ENCODE assay signal across 8 mouse cellular contexts in genomic region chr6:125084424-125084823, GRCm38 (mm10). TPM values are rescaled to one million over a fixed set of nuclear protein-coding genes. Genes with fewer than 3 reads are reported as not detected.
DNase-seq lines count a peak whose midpoint lies in the region; ATAC-seq and TF ChIP-seq lines count a peak whose summit lies in the region.

No protein-coding gene starts in this region.

- peak; percentile 87 for TF ChIP-seq CTCF in cortical plate, adult 2 months (IDR thresholded peaks at IDR 0.05; ENCODE audit: extremely low read depth, insufficient read depth, low read length)

- peaks cover 22% of the 10 kb centered on the region for H3K27me3 ChIP-seq in hindbrain, embryonic 10.5 days (ENCODE audit: insufficient read depth, poor library complexity, severe bottlenecking)
- no peaks in the 10 kb centered on the region for H3K27me3 ChIP-seq in hindbrain, embryonic 12.5 days
- H3K27me3 ChIP-seq in lung, embryonic 16.5 days (ENCODE audit: control insufficient read depth, insufficient read depth, low read depth, low read length) = no peaks in the 10 kb centered on the region

- H3K4me1 ChIP-seq in hindbrain, embryonic 10.5 days (replicated peaks) = peaks cover 40% of the 10 kb centered on the region
- peaks cover 19% of the 10 kb centered on the region for H3K4me1 ChIP-seq in hindbrain, embryonic 12.5 days
- peaks cover 3% of the 10 kb centered on the region for H3K4me1 ChIP-seq in cortical plate, adult 2 months (ENCODE audit: control insufficient read depth, insufficient read depth, low read length)
- peaks cover 11% of the 10 kb centered on the region for H3K4me1 ChIP-seq in lung, embryonic 16.5 days (replicated peaks; ENCODE audit: control insufficient read depth, insufficient read depth, low read length)

- no peak overlapping the region for H3K9ac ChIP-seq in hindbrain, embryonic 12.5 days
- no peak overlapping the region for H3K9ac ChIP-seq in lung, embryonic 16.5 days (ENCODE audit: low read length)

- ATAC-seq in hindbrain, embryonic 12.5 days (ENCODE audit: low FRiP score) = no peak
- ATAC-seq in lung, embryonic 16.5 days (ENCODE audit: low read depth) = peak; percentile 8

- peak overlapping the region; percentile 73; the same call in 1 of the 2 replicates for H3K27ac ChIP-seq in hindbrain, embryonic 10.5 days
- H3K27ac ChIP-seq in hindbrain, embryonic 12.5 days = no peak overlapping the region
- H3K27ac ChIP-seq in cortical plate, adult 2 months (ENCODE audit: insufficient read depth, low read length) = no peak overlapping the region
- H3K27ac ChIP-seq in lung, embryonic 16.5 days (ENCODE audit: low read length) = no peak overlapping the region

- TF ChIP-seq POLR2A in cortical plate, adult 2 months (IDR thresholded peaks at IDR 0.05; ENCODE audit: extremely low read depth, insufficient read depth, low read length) = no peak

- WGBS in hindbrain, embryonic 10.5 days = 6% methylated on average over 4 of the region's 4 CpGs
- 6% methylated on average over 4 of the region's 4 CpGs for WGBS in hindbrain, embryonic 12.5 days
- WGBS in lung, embryonic 16.5 days = 3% methylated on average over 4 of the region's 4 CpGs

- H3K4me3 ChIP-seq in hindbrain, embryonic 10.5 days = no peak overlapping the region
- no peak overlapping the region for H3K4me3 ChIP-seq in hindbrain, embryonic 12.5 days
- no peak overlapping the region for H3K4me3 ChIP-seq in cortical plate, adult 2 months (ENCODE audit: insufficient read depth, low read length)
- no peak overlapping the region for H3K4me3 ChIP-seq in lung, embryonic 16.5 days (ENCODE audit: low read length)

- no peak overlapping the region for H3K4me2 ChIP-seq in hindbrain, embryonic 12.5 days (replicated peaks)
- no peak overlapping the region for H3K4me2 ChIP-seq in lung, embryonic 16.5 days (ENCODE audit: low read depth, low read length)

- H3K36me3 ChIP-seq in hindbrain, embryonic 10.5 days = no peaks in the 10 kb centered on the region
- H3K36me3 ChIP-seq in hindbrain, embryonic 12.5 days = no peaks in the 10 kb centered on the region
- no peaks in the 10 kb centered on the region for H3K36me3 ChIP-seq in lung, embryonic 16.5 days (ENCODE audit: control insufficient read depth, insufficient read depth, low read length)

- no peaks in the 10 kb centered on the region for H3K9me3 ChIP-seq in hindbrain, embryonic 10.5 days
- no peaks in the 10 kb centered on the region for H3K9me3 ChIP-seq in hindbrain, embryonic 12.5 days (replicated peaks)
- H3K9me3 ChIP-seq in lung, embryonic 16.5 days (ENCODE audit: control insufficient read depth, low read length) = no peaks in the 10 kb centered on the region

- DNase-seq in hindbrain, embryonic 10.5 days (ENCODE audit: low spot score) = peak; percentile 67
- peak; percentile 65 for DNase-seq in MEL-GATA-1-ER (ENCODE audit: extremely low read depth, low read depth)
- peak; percentile 68 for DNase-seq in heart, adult 8-10 months (ENCODE audit: low spot score)
- DNase-seq in kidney, postnatal 14 days = peak; percentile 79
- DNase-seq in spleen, postnatal 36 days (ENCODE audit: low spot score in 2 of 2) = peak; percentile 64 to 66

RNA-seq across cellular contexts. Expression of gene Chd4, which starts 11.4 kb away (rescaled TPM):
- 95.7 and 97.6 TPM in 2 replicates for polyA plus RNA-seq in hindbrain, embryonic 10.5 days (2016; fragmentation: Nextera tagmentation; extraction: Ambion mirVana)
- 131 and 133 TPM in 2 replicates for polyA plus RNA-seq in hindbrain, embryonic 12.5 days (2016; fragmentation: Nextera tagmentation; extraction: Ambion mirVana)
- polyA plus RNA-seq in cortical plate, adult 2 months (2012; rRNA removed) = 79.0 and 80.7 TPM in 2 replicates
- 100 to 1,000 TPM; 100 to 126 (median 113) TPM for total RNA-seq in heart, adult 8-10 months (2022)
- polyA plus RNA-seq in lung, embryonic 16.5 days (2015; fragmentation: Nextera tagmentation; extraction: Ambion mirVana) = 58.2 and 59.4 TPM in 2 replicates

RNA-seq across cellular contexts. Expression of gene Lpar5, which starts 16.7 kb away (rescaled TPM):
- 0.10 TPM in 1 of 2 replicates, not detected in the other for polyA plus RNA-seq in hindbrain, embryonic 10.5 days (2016; fragmentation: Nextera tagmentation; extraction: Ambion mirVana)
- polyA plus RNA-seq in hindbrain, embryonic 12.5 days (2016; fragmentation: Nextera tagmentation; extraction: Ambion mirVana) = 0.33 and 0.40 TPM in 2 replicates
- 1.0 and 1.3 TPM in 2 replicates for polyA plus RNA-seq in cortical plate, adult 2 months (2012; rRNA removed)
- 1 to 10 TPM in 1 of 4 experiments, not detected in 3; 1.6 TPM for total RNA-seq in heart, adult 8-10 months (2022)
- 0.45 and 0.49 TPM in 2 replicates for polyA plus RNA-seq in lung, embryonic 16.5 days (2015; fragmentation: Nextera tagmentation; extraction: Ambion mirVana)

RNA-seq across cellular contexts. Expression of gene Acrbp, which starts 34.9 kb away (rescaled TPM):
- 13.1 and 15.5 TPM in 2 replicates for polyA plus RNA-seq in hindbrain, embryonic 10.5 days (2016; fragmentation: Nextera tagmentation; extraction: Ambion mirVana)
- 16.0 and 18.3 TPM in 2 replicates for polyA plus RNA-seq in hindbrain, embryonic 12.5 days (2016; fragmentation: Nextera tagmentation; extraction: Ambion mirVana)
- 17.3 and 19.4 TPM in 2 replicates for polyA plus RNA-seq in cortical plate, adult 2 months (2012; rRNA removed)
- 1 to 10 TPM; 1.5 to 2.6 (median 2.2) TPM for total RNA-seq in heart, adult 8-10 months (2022)
- polyA plus RNA-seq in lung, embryonic 16.5 days (2015; fragmentation: Nextera tagmentation; extraction: Ambion mirVana) = 12.9 and 16.4 TPM in 2 replicates

RNA-seq across cellular contexts. Expression of gene Ing4, which starts 44.9 kb away (rescaled TPM):
- 125 and 153 TPM in 2 replicates for polyA plus RNA-seq in hindbrain, embryonic 10.5 days (2016; fragmentation: Nextera tagmentation; extraction: Ambion mirVana)
- 151 and 159 TPM in 2 replicates for polyA plus RNA-seq in hindbrain, embryonic 12.5 days (2016; fragmentation: Nextera tagmentation; extraction: Ambion mirVana)
- polyA plus RNA-seq in cortical plate, adult 2 months (2012; rRNA removed) = 69.7 and 78.6 TPM in 2 replicates
- total RNA-seq in heart, adult 8-10 months (2022) = 10 to 100 TPM; 24.7 to 27.7 (median 25.1) TPM
- polyA plus RNA-seq in lung, embryonic 16.5 days (2015; fragmentation: Nextera tagmentation; extraction: Ambion mirVana) = 141 and 142 TPM in 2 replicates

RNA-seq across cellular contexts. Expression of gene Nop2, which starts 47.3 kb away (rescaled TPM):
- polyA plus RNA-seq in hindbrain, embryonic 10.5 days (2016; fragmentation: Nextera tagmentation; extraction: Ambion mirVana) = 67.6 and 83.8 TPM in 2 replicates
- 48.1 and 54.2 TPM in 2 replicates for polyA plus RNA-seq in hindbrain, embryonic 12.5 days (2016; fragmentation: Nextera tagmentation; extraction: Ambion mirVana)
- 20.0 and 21.5 TPM in 2 replicates for polyA plus RNA-seq in cortical plate, adult 2 months (2012; rRNA removed)
- 10 to 100 TPM; 16.5 to 21.5 (median 20.3) TPM for total RNA-seq in heart, adult 8-10 months (2022)
- polyA plus RNA-seq in lung, embryonic 16.5 days (2015; fragmentation: Nextera tagmentation; extraction: Ambion mirVana) = 44.5 and 52.5 TPM in 2 replicates
